Mouse (Mus musculus) gastrocnemius, postnatal 25 days (tissue): Measurements from ENCODE around the gene Nat14. TPM values are rescaled to one million over a fixed set of nuclear protein-coding genes. Genes with fewer than 3 reads are reported as not detected.

Source experiments
- DNase-seq: peaks from one replicate; pipeline ENCODE4 v3.0.0; 2022
- total RNA-seq, 2 experiments: library from RNA; stranded (reverse); gene quantifications; 1 replicate in 1 of 2; 2 replicates in 1 of 2; pipeline ENCODE4 v1.2.3; 2021

The Nat14 gene
- total RNA-seq, 2 experiments from 2014 or later = 3.7 to 5.2 TPM

DNA sequence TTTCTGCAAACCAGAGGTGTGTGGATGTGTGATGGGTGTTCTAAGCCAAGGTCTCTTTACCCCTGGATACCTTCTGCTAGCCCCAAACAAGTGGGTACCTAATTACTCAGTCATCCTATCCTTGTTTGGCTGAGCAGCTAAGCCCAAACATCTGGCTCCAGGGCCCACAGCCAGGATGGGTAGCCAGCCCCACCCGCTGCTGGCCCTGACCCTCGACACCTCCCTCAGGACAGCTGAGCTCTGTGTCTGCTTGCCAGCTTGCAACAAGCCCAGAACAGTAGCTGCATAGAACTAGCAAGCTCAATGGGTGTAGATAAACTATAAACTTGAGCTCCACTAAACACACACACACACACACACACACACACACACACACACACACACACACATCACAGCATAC, 26.0 kb downstream of the Nat14 start:
- DNase-seq = peak; percentile 86

DNA sequence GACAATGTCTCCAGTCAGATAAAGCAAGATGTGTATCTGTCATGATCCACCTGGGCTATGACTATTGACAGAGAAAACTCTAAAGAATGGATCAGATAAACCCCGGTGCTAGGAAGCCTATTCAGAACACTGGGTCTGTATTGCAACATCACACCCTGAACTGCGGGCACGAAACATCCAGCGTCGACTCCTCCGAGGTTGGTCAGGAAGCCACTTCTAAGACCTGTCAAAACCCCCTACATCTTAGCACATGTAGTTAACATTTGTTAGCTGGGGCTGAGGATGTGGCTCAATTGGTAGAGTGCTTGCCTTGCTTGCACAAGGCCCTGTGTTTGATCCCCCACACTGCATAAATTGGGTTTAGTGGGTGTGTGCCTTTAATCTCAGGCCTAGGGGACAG, 26.6 kb downstream of the Nat14 start:
- no peak for DNase-seq

DNA sequence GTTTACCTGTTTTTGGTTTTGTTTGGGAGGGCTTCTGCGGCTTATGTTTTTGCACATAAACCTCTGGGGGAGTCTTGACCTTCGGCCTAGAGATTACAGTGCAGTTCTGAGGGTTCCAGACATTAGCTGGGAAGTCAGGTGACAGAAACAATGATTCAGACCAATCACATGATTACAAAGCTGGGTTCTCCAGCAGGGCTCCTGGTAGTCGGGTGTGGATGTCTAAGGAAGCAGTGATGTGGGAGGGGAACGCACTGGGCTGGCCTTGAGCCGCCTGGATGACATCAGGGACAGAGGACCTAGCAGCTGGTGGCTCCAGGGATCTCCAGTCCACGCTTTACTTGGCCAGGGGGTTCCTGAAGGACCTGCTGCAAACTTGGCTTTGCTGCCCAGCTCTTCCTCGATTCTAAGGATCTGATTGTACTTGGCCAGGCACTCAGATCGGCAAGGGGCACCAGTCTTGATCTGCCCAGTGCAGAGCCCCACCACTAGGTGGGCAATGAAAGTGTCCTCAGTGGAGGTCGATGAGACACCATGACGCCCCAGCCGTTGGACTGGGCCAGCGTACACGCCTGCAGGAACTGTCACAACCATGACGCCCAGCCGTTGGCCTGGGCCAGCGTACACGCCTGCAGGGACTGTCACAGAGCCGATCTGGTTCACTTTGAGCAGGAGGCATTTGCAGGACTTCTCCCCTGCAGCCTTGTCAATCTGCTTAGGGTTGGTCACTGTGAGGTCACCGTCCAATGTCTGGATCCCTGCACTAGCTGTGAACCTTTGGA, 28.9 kb downstream of the Nat14 start:
- DNase-seq = no peak

DNA sequence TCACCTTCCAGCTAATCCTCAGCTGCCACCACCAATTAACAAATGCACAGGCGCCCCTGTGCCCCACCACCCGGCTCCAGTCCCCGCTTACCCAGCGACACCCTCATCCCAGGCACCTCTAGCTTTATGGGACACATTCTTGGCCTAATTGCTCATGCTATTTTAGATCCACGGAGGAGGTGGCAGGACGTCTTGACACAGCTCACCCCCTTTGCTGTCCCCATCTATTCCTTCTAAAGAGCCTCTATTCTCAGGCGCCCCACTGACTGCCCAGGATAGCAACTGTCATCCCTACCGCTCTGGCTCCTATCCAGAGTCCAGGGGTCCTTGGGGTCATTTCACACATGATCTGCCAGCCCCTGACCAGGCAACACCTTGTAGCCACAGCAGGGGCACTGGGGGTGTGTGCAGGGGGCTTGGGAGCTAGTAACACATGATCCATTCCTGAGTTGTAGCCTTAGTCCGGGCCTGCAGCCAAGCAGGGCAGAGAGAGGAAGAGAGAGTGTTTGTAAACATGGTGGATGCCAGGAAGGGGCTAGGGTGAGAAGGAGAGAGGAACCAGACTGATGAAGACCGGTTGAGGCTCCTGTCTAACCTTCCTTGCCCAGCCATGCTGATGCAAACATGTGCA, 32.1 kb downstream of the Nat14 start:
- no peak for DNase-seq

DNA sequence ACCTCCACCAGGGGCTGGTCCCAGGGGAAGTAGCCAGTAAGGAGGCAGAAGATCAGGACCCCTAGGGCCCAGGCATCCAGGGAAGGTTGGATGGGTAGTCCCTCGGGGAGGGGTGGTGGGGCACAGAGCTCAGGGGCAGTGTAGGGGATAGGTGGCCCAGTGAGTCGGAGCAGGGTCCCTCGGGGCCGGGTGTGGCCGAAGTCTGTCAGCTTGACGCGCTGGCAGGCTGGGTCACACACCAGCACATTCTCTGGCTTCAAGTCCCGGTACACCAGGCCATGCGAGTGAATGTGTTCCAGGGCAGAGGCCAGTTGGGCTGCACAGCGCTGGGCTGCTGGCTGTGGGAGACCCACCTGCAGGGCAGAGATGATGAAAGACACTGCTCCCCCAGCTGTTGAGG, 35.5 kb downstream of the Nat14 start:
- no peak for DNase-seq

DNA sequence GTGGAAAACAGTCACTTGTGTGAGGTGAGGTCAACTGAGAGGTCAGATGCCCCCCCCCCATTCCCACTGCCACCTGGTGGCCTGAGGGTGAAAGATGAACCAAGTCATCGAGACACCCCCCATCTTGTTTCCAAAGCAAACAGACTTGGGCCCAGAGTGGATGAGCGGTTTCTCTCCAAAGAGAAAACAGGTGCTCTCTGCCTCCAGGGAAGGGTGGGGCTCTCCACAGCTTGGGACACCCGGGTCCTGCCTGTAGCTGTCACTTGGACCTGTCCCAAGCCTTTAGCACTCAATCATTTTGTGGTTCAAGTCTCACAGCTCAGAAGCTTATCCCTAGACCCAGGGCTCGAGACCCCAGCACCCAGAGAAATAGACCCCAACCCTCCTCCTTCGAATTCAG, 41.7 kb downstream of the Nat14 start:
- DNase-seq = no peak

DNA sequence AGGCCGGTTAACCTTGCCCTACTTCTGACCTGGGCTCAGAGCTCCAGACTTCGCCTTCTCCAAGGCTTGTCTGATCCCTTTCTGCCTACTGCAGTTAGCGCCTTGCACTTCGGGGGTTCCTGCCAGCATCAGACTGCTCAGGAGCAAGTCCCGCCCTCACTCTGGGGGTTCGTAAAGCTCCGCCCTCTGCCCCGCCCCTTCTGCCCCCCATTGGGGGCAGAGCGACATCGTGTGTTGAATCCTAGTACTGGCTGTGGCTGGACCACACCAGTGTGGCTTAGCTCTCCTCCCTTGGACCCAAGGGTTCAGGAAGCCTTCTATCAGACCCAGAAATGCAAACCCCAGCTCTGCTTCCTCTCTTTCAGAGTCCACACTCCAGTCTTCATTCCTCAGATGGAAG, 42.4 kb downstream of the Nat14 start, which contains the start of gene Sbk2:
Gene Sbk2, minus strand, starts transcription at position 135 of the 400 bp plus-strand sequence.
- peak; percentile 81 for DNase-seq

DNA sequence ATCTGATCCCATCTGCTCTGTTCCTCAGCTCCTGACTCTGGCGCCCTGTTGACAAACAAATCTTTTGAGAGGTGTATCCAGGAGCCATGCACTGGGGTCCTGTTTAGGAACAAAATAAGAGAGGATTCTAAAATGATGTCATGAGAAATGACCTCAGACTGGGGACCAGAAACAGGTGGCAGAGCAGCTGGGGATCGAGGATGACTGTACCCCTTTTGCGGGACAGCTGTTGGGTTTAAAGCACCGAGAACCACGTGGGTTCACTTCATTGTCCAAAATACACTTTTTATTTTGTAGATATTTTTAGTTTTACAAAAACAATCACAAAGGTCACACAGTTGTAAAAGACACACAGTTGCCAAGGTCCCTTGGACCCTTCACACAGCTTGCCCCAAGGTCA, 43.2 kb downstream of the Nat14 start:
- no peak for DNase-seq

DNA sequence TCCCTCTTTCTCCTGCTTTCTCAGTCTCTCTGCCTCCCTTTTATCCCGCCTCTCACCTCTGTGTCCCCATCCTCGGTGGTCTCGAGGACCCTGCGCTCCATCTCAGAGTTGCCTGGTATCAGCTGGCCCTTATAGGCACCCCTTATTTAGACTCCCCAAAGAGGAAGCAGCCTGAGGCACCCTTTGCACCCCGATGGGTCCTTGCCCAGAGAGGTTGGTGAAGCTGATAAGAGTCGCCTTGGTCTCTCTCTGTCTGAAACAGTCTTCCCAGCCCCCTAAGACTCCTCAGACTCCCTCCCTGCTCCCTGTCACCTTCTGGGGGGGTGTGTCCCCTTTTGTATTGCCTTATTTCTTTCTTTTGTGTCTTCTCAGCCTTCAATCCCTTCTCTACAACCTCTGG, 49.2 kb downstream of the Nat14 start, which contains the start of gene Sbk3:
Gene Sbk3, minus strand, starts transcription at position 101 of the 400 bp plus-strand sequence.
- no peak for DNase-seq

DNA sequence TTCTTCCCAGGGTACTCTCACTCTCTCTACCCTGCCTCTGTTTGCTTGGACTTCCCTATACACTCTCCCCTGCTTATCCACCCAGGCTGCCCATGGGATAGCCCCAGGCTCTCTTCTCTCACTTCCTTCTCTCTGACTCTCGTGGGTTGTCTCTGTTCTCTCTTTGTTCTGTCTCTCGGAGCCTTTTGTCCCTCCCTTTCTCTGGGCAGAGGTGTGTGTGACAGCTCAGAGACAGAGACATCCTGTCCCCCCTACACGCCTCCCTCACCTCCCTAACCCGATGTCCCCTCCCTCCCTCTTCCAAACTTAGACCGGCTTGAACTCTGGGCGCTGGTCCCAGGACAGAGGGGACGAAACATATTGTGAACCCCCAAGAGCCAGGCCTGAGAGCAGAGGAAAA, 49.9 kb downstream of the Nat14 start:
- DNase-seq = no peak

DNA sequence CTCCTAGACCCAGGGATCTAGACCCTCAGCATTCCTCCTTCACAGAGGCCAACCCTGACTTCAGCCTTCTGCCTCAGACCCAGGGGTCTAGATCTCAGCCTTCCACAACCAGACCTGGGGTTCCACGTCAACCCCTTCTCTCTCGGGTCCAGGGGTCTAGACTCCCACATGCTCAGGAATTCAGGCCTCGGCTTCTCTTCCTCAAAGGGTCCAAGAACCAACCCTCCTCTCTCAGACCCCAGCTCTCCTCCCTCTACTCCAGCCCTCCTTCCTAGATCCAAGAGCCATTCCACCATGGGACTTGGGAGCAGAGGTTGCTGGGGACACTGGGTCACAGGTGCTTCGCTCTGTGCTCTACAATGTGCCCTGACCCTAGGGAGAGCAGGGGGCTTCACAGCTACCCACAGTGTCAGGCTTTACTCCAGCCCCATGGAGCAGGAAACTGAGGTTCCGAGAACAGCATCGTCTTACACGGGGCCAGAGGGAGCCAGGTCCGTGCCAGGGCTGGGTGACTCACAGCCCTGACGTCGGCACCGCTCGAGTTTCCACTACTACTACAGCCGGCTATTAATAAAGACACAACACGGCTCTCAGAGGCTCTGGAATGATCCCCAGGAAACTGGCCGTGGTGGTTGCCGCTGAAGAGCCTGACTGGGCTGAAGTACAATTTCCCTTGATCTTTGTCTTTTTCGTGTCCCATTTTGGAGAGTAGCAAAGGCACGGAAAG, 50.7 kb downstream of the Nat14 start:
- peak; percentile 83 for DNase-seq

Other genes starting within 250 kb of the Nat14 start
- 10 to 100 TPM; 21.8 to 23.1 TPM for gene Hspbp1, start 237.0 kb upstream of the Nat14 start, total RNA-seq
- 1 to 10 TPM; 1.4 to 1.7 TPM for gene Brsk1, start 231.4 kb upstream of the Nat14 start, total RNA-seq
- under 1 TPM in 1 of 2 experiments, not detected in 1; 0.23 TPM for gene Tmem150b, start 196.8 kb upstream of the Nat14 start, total RNA-seq
- gene Kmt5c, start 181.9 kb upstream of the Nat14 start, total RNA-seq = 10 to 100 TPM; 10.7 to 12.3 TPM
- 1 to 10 TPM; 1.4 to 2.2 TPM for gene Cox6b2, start 168.9 kb upstream of the Nat14 start, total RNA-seq
- not detected for gene Fam71e2, start 150.7 kb upstream of the Nat14 start, total RNA-seq
- gene Il11, start 139.2 kb upstream of the Nat14 start, total RNA-seq = not detected
- not detected for gene Tmem190, start 139.1 kb upstream of the Nat14 start, total RNA-seq
- 1 to 10 TPM; 6.3 to 6.4 TPM for gene Tmem238, start 132.4 kb upstream of the Nat14 start, total RNA-seq
- gene Rpl28, start 129.2 kb upstream of the Nat14 start, total RNA-seq = 100 to 1,000 TPM; 442 to 471 TPM
- gene Ube2s, start 109.4 kb upstream of the Nat14 start, total RNA-seq = 10 to 100 TPM; 65.5 to 67.9 TPM
- not detected for gene Shisa7, start 77.3 kb upstream of the Nat14 start, total RNA-seq
- 1 to 10 TPM; 4.3 to 4.5 TPM for gene Isoc2b, start 51.8 kb upstream of the Nat14 start, total RNA-seq
- 10 to 100 TPM; 21.4 to 24.3 TPM for gene Isoc2a, start 44.9 kb upstream of the Nat14 start, total RNA-seq
- under 1 TPM; 0.21 to 0.36 TPM for gene Gm36210, start 15.5 kb upstream of the Nat14 start, total RNA-seq
- 1 to 10 TPM; 6.8 to 8.3 TPM for gene Zfp628, start 6.8 kb upstream of the Nat14 start, total RNA-seq
- 10 to 100 TPM; 10.1 to 11.6 TPM for gene Ssc5d, start 3.8 kb downstream of the Nat14 start, total RNA-seq
- 10 to 100 TPM; 29.0 to 60.0 TPM for gene Sbk2, start 42.4 kb downstream of the Nat14 start, total RNA-seq
- gene Sbk3, start 49.1 kb downstream of the Nat14 start, total RNA-seq = 1 to 10 TPM in 1 of 2 experiments, under 1 TPM in 1; 0.49 to 3.1 TPM
- gene Zfp579, start 74.1 kb downstream of the Nat14 start, total RNA-seq = 10 to 100 TPM; 10.2 to 14.9 TPM
- gene Zfp524, start 92.4 kb downstream of the Nat14 start, total RNA-seq = 1 to 10 TPM; 7.1 to 8.7 TPM
- 10 to 100 TPM; 17.7 to 18.2 TPM for gene Fiz1, start 92.7 kb downstream of the Nat14 start, total RNA-seq
- gene Gm44973, start 93.5 kb downstream of the Nat14 start, total RNA-seq = not detected
- gene Zfp865, start 98.3 kb downstream of the Nat14 start, total RNA-seq = 10 to 100 TPM; 10.8 to 12.1 TPM
- not detected for gene Ccdc106, start 98.5 kb downstream of the Nat14 start, total RNA-seq
- not detected for gene 4632433K11Rik, start 112.1 kb downstream of the Nat14 start, total RNA-seq
- 1 to 10 TPM; 2.6 to 3.4 TPM for gene Zfp784, start 116.4 kb downstream of the Nat14 start, total RNA-seq
- 1 to 10 TPM; 2.9 to 3.2 TPM for gene Zfp580, start 129.5 kb downstream of the Nat14 start, total RNA-seq
- gene U2af2, start 140.1 kb downstream of the Nat14 start, total RNA-seq = 10 to 100 TPM; 43.1 to 45.2 TPM
- gene Epn1, start 158.2 kb downstream of the Nat14 start, total RNA-seq = 100 to 1,000 TPM; 134 to 145 TPM
- gene Rfpl4, start 194.9 kb downstream of the Nat14 start, total RNA-seq = not detected
- 1 to 10 TPM; 2.8 to 3.0 TPM for gene Rasl2-9, start 203.9 kb downstream of the Nat14 start, total RNA-seq
- not detected for gene Vmn1r55, start 227.6 kb downstream of the Nat14 start, total RNA-seq